Mouse (Mus musculus) thymus, postnatal 14 days (tissue): ENCODE measurements around the gene Cwc27.
A peak's percentile ranks its signal among the peaks of the same experiment; 100 is the strongest.

Experiments used
- DNase-seq: peaks from one replicate; pipeline ENCODE4 v3.0.0; 2021

The Cwc27 gene

DNA sequence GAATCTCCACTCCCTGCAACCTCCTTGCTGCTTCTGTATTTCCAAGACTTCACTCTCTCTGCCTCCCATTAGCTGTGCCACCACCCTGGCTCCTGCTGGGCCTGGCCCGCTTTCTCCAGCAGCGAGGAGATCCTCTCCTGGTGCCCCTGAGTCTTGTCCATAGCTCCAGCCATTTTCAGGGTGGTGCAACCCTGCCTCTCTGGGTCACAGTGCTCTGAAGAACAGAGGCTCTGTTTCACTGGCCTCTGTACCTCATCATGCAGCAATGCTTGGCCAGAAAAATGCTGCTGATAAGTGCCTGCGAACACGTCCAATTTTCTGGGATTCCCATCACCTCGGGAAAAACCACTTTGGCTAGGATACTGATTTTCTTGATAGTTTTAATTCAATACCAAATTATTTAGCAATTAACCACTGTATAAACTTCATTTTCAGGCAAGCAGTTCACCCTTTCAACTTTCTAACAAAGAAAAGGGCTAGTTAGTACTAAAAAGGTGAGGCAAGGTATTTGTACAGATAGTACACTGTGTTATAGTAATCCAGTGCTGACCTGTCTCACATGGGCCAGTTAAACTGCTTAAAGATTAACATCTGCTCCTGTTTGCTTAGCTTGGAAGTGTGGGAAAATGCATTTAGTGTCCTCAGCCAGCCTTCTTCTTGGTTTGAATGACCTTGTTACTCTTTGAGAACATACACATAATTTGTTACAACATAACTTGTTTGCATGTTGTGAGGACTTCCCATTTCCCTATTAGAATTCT is 176.1 kb downstream of the Cwc27 start:
- no peak for DNase-seq

DNA sequence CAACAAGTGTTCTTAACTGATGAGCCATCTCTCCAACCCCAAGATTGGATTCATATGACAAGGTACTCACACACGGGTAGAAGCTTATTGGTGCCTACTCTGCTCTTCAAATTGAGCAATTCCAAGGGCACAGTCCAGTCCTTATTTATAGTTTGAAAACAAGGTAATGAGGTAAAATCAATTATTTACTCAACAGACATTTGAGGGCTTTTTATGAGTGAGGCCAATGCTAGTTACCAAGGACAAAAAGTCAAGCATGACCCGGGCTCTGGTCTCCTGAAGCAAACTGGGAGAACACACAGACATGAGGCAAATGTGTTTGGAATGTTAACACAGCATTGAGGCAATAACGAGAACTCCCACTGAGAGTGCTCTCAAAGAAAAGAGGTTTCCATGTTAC is 178.0 kb downstream of the Cwc27 start:
- no peak for DNase-seq

DNA sequence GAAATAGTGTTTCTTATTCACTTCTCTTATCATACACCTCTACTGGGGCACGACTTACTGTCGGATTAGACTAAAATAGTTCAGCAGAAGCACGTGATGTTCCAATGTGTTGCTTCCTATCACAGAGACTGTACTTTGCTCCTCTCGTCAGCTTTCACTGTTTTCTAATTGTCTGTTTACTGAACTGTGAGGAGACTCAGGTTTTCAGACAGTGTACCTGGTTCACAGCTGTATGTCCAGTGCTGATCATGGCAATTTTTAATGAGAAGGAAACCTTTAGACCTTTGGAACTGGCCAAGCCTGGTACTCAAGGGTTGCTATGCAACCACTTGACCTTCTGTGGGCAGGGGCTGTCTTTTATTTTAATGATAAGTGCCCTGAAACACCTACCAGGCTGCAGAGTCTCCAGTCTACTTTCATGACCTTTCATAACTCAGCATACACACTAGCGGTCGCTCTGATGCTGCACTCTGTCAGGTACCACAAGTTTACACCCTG is 180.9 kb downstream of the Cwc27 start:
- DNase-seq, result no peak

DNA sequence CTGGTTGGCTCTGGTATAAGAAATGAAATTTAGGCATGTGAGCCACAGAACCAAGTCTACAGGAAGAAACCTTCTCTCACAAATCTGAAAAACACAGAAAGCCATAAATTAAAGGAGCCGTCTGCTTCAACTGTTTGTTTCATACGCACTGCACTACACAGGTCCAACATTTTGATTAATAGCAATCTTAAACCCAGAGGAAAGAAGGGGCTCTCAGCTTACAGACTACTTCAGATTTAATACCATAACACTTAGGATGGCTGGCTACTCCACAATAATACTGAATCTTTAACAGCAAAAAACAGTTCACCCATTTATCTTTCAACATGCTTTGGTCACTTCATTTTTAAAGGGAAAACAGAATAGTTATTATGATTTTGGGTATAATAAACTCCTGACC is 182.2 kb downstream of the Cwc27 start:
- no peak for DNase-seq

DNA sequence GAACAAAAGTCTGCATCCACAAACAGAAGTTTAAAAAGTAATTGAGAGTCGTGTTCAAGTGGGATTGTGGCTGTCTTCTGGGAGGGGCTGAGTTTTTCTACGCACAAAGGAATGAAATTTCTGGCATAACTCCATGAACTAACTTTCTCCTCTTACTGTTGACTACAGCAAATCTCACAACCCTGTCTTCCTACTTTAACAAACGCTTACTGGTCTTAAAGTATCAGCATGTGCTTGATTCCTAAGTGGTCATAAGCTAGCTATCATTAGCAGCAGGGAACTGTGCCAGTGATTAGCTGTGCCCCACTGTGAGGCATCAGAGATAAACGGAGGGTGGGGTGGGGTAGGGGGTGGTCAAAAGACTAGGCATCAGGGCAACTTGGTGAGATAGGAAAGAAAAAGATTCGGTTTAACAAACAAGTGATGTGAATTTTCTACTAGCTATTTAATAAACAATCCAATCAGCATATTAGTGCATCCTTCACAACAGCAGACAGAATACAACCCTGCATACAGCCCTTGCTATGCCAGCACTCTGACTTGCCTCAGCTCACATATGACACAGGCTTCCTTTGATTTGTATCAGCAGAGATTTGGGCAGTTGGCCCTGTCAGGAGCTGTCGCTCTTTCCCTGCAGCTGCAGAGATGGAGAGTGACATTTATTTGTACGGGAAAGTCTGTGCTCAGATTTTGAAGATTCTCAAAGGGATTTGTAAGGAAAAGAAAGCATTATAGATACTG is 184.3 kb downstream of the Cwc27 start:
- DNase-seq, result no peak

DNA sequence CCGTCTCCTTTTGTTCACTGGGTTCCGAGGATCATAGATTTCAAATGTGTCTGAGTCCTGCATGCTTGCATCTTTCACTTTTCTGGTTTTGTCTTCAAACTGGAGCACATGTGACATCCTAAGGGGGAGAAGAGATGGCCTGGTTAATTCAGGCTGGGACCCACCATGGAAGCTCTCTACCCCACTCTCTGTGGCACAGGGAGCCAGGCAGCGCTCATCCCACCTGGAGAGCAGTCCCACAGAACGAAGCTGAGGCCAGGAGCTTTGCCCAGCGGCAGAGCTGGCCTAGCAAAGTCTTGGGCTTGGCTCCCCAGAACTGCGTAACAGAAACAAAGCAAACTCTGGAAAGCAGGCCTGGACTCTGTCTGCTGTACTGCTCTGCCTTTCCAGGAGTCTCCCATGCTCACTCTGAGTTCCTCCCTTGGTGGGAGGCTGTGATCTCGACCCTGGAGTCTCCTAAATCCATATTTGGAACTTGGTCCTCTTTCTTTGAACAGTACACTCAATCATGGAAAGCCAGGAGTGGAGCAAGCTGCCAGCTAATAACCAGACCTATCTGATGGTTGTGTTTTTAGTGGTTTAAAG is 185.2 kb downstream of the Cwc27 start:
- no peak for DNase-seq

DNA sequence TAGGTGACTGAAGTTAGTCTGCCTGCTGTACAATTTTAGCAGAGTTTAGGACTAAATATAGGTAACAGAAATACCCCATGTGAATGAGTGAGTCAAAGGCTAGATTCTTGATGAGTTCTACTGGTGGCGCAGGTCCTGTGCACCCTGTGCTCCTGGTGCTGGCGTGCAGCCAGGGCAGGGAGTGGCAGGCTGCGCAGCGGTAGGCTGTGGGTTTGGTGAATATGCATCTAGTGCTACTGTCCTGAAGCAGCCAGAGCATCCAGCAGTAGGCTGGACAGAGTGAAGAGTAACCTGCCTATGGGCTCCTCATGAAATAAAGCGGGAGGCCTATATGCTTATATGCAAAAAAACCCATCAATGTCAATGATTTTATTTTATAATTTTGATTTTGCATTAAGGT is 186.1 kb downstream of the Cwc27 start:
- DNase-seq, result no peak

DNA sequence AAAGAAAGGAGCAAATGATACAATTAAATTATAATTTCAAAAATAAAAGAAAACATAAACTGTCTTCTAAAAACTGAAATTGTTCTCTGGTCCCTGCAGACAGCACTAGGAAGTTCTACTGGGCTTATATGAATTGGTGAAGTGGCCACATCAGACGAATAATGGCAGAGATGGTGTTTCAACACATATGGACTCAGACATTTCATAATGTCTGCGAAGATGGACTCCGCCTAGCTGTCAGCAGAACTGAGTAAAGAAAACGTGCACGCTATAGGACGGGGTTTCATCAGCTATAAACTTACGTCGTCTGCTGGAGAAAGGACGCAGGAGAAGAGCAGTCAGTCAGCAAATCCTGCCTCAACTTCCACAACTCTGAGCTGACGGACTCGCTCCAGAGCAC is 187.3 kb downstream of the Cwc27 start:
- no peak for DNase-seq

DNA sequence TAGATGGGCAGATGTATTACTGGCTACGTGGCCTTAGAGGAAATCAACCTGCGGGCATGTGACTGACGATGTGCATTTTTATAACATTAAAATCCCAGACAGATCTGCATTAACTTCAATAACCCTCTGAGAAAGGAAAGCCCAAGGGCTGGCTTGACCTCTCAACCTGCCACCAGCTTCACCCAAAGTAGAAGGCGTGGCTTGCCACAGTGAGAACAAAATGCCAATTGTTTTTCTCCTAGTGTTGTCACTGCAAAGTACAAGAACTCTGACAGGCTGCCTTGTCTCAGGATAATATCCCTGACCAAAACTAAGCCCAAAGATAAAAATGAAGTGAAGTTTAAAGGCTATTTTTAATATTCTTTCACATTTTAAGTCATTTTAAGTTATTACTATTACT is 188.9 kb downstream of the Cwc27 start:
- no peak for DNase-seq

DNA sequence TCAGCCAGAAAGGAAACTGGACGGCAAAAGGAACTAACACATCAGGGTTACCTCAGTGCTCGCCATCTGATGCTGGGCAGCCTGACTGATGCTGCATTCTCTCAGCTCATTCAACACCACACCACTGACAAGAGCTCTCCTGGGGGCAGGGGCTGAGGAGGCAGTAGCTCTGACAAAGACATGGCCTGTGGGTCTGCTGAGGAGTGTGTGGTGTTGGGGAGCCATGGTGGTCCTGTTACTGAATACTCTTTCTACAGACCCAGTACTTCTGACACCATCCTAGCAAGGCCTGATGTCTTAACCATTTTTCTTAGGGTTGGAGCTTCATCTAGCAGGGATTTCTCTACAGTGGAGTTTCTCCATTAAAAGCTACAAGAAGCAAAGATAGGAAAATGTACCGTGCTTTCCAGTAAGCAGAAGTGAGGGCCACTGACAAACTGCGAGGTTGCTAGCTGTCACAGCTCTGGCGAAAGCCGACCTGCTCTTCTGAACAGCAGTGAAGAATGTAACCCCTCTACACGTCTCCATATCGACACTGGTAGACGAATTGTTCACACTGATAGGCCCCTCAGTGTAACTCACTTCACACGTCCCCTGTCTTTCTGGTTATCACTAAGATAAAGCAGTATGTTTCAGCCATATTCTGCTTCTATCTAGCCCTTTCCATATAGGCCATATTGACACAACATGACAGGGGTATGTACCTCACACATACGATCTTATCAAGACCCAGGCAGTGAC is 189.6 kb downstream of the Cwc27 start:
- no peak for DNase-seq

DNA sequence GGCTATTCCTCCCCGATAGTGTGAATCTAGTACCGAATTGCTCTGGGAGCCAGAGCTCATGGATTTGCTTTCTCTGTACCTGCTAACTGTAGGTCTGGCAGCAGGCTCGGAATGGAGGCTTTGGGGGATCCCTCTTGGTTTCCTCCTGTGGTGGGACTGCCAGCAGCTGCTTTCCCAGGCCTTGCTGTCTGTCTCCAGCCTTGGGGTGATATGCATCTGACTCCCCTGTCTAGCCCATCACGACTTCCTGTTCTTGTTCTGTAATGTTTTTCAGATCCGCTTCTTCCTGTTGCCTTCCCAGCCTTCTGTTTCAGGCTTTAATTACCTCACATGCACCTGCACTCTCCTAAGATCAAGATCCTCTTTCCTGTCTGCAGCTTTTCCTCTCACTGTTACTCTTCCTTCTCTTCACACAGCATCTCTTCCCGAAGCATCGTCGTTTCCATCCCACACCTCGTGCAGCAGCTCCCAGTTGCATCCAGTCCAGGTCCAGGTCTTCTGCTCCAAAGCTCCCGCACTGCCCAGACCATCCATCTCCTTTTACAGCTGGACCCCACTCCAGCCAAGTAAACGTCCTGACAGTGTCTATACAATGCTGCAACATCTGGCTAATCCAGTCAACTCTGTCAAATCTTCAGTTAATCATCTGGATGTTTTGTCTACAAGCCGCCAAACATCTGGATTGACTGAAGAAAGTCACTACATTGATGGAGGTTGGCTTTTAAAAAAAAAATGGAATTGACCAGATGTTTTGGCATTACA is 193.6 kb downstream of the Cwc27 start:
- peak; percentile 16 for DNase-seq

DNA sequence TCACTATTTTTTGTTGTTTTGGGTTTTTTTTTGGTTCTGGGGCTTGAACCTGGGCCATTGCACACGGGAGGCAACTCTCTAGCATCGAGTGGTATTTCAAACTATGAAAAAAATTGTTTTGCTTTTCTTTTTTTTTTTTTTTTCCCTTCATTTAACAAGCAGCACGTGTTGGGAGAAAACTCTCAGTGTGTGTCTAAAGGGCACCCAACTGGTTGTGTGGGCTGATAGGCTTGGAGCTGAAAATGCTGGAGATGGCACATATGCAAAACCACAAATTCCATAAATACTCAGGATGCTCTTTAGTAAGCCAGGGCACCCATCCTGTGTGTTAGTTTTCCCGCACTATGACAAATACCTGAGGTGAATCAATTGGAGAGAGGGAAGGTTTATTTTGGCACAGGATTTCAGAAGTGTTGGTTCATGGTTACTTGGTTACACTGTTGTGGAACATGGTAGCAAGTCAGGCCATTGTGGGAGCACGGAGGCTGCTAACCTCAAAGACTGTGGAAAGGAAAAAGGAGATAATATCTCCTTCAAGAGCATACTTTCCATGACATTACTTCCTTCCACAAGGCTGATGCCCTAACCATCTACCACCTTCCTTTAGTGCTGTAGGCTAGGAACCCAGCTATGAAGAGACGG is 194.7 kb downstream of the Cwc27 start:
- DNase-seq, result no peak

DNA sequence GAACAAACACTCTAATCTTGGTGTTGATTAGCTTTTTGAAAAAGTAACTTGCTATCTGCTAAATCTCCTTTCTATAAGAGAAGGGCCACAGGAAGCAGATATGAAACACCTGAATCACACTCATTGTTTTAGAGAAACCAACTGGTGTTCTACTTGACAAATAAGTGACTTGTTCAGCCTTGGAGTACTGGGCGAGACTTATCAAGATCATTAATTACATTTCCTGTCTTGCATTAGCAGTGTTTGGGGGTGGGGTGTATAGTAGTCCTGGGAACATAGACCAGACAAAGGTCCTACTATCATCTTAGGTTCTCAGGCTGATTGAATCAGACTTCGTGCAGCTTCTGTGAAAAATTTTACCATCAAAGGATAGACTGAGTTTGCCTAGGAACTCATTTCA is 196.5 kb downstream of the Cwc27 start:
- DNase-seq, result no peak

DNA sequence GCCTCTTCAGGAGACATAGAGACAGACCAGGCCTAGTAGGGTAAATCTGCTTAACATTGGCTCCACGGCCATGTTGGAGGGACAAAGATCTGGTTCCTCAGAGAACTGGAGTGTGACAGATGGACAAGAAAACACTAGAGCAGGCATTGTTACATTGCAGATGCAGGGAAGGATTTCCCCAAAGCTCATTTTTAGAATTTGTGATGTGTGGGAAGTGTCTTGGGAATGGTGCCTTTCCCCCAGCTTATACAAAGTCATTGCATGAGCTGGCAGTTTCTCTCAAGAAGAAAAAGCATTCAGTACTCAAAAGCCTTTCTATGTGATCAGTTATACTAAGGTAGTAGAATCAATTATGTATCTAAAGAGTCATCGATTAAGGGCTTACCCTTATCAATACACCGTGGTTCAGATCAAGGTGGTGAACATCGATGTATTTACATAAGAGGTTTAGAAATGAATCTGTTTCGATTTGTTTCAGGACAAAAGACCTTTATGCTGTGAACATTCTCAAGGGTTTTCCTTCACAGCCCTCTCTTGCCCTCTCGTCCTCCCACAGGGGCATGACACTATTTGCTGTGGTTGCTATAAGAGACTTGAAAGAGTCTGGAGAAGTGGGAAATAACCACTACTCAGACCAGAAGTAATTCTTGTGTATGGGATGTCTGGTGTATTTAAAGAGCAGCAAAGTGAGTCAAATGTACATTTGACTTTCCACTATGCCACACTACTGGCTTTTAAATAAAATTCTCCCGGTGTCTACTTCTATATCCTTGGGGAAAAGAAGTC is 197.2 kb downstream of the Cwc27 start:
- no peak for DNase-seq

DNA sequence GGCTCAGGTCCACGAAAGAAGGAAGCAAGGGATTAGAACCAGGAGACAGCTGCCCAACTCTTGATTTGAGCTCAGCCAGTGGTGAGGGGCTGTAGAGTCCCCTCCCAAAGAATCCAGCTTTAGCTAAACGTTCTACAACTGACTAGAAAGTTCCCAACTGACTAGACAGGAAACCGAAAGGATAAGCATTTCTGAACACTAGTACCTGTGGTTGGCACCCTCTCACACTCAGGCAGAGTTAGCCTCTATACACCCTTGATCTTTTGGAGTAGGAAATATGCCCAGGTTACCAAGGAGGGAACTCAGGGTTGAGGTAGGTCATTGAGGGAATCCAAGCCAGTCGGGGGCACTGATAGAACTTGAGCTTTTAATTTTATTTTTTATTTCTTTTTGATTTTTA is 199.7 kb downstream of the Cwc27 start:
- no peak for DNase-seq

DNA sequence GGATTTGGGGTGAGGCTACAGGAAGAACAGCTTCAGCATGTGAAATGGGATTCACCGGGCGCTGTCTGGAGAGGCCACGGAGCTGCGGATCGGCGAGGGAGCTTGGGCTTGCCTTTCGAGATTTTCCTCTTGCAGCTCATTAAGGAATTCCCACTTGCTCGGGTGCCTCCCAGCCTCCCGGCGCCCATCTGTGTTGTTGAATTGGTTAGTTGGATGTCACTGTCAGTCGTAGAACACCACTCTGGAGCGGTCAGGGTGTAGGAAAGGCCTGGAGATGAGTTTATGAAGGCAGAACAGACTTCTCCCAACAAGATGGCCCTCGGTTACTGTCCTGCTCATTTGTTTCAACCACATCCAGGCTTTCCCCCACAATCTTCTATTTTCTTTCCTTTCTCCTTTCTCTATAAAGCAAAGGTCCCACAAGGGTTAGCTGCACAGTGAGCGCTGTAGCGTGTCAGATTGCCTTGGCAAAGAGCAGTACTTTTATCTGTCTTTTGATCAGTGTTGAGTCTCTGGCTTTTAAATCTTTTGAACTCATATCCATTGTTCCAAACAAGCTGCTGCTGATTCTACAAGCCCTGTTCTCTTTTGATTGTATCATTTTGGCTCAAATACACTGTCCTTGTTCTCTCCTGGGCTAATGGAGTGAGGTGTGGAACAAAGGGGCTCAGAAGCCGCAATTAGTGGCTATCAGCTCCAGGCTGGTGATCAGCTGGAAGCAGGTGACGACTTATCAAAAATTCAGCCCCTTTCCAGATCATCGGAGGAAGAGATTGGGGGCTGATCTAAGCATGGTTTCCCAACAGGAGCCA is 200.7 kb downstream of the Cwc27 start:
- DNase-seq, result no peak

DNA sequence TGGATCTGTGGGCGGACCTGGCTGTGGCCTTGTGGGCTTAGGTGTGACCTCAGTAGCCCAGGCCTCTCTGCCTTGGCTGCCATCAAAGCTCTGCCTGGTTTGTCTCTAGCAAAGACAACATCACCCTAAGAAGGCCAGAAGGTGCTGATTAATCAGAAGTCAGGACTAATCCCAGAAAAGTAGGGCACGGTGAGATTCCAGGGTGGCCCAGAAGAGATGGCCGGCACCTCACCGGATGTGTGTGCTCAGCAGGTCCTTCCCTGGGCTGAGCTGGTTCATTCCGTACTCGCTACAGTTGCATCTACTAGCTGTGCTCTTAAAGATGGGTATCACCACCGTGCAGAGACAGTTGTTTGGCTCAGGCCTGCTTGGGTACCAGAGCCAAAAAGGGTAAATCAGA is 201.8 kb downstream of the Cwc27 start:
- DNase-seq, result no peak

DNA sequence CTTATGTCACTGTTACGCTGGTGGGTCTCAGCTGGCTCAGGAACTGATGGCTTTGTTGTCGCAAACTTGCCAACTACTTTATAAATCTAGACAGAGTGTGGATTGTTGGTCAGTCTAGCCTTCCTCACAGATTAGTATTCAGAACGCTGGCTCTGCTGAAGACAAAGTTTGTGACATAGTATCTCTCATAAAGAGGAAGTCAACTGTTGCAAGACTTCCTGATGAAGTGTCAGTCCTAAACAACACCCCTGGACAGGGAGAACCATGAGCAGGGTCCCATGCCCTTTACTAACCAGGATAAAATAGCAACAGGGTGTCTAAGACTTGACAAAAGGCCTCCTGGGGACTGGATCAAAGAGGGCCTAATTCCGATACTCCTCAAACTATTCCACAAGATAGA is 205.6 kb downstream of the Cwc27 start:
- DNase-seq, result no peak

DNA sequence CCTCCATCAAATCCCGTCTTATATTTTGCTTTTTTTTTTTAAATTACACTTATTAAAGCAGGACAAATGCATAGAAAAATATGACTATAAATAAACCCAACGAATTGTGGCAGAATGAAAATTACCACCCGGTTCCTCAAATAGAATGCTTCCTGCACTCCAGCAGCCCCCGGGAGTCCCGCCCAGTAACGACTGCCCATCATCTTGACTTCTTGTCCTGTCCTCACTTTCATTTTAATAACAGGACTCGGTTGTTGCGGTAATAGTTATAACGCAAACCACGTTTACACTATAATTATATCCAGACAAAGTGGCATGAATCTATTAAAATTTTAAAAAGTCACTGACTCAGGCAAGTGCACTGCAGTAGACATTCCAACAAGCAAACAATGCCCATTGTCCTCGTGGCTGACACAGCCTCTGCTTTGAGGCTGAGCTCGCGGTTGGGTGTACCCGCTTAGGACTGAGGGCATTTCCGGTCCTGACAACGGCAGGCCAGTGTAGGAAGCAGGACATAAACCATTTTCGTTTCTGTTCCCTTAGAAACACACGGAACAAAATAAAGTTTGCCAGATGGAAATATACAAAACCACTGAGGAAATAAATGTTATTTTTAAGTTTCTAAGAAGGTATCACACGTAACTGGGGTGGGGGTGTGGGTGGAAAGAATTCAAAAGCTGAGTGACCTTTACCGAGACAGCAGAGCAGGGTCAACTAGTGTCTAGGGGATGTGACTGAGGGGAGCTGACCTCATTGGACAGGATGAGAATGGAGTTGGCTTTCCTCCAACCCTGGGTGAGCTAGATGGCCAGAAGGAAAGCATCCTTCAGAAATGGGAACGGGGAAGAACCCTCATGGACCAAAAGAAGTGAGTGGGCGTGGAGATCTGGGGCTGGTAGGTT is 206.5 kb downstream of the Cwc27 start:
- DNase-seq, result peak; percentile 20
